Mouse (Mus musculus) right cerebral cortex, adult 18-20 months (tissue): ENCODE data around the gene Olfr1199.

Source experiments
- DNase-seq: peaks from one replicate; pipeline ENCODE4 v3.0.0; 2022; ENCODE audit warnings: mixed read lengths

The Olfr1199 gene

GRCm38 (mm10) chr2:88760369-88760768, at the start of gene Olfr1199:
TSS of gene Olfr1199 (minus strand) at chr2:88760469.
- no peak for DNase-seq

- DNase-seq: no peak
Observed at GRCm38 (mm10) chr2:88792736-88793135, 32.5 kb upstream of the Olfr1199 start, which contains the start of gene Olfr1201. TSS of gene Olfr1201 (plus strand) at chr2:88793036.

DNA sequence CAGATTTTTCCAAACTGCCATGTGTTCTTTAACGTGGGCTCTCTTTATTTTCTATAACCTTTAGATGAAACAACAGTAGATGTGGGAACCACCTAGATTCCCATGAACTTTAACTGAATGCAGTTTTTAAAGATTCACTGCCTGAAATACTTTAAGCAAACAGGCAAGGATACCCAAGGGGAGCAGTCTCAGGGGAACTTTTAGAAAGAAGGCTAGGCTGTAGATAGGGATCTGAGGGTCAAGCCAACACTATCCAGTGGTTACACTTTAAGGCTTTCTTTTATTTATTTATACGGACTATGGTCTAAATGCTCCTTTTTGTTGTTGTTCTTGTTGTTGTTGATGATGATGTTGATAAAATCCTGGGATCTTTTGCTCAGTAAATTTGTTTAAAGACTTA, 10.1 kb upstream of the Olfr1199 start, which contains the start of gene Olfr1200:
Gene Olfr1200, minus strand, starts transcription at position 101 of the 400 bp plus-strand sequence.
- DNase-seq: no peak

DNA sequence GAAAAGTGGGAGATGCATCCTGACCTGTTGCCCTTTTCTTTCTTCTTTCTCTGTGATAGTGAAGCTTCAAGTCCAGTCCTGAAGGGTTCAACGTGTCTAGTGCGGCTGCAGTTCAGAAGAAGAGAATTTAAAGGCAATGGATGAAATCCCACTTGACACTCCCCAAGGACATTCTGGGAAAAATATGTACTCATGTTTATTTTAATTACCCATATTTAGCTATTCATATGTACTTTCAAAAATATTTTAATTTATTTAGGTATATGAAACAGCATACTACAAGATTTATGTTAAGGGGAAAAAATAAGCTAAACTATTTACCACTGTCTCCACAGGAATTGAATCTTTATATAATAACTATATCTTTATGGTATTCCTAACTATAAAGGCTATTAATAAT, 9.0 kb downstream of the Olfr1199 start, which contains the start of gene Olfr1198:
Gene Olfr1198, minus strand, starts transcription at position 101 of the 400 bp plus-strand sequence.
- no peak for DNase-seq

DNA sequence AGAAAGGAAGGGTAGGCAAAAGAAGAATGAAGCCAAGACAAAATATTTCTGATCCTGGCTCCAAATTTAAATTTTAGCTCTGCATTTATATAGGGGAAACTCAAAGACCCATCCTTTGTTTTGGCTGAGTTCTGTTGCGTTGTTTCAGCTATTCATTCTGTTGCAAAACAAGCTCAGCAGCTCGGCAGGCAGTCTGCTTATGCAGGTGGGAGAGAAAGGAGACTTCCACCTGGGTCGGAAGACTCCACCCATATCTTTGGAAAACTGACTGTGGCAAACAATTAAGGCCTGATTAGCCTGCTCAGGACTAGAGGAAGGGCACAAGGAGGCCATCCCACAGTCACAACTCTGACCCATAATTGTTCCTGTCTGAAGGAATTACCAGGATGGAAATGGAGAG, 16.9 kb downstream of the Olfr1199 start:
- DNase-seq: no peak

DNA sequence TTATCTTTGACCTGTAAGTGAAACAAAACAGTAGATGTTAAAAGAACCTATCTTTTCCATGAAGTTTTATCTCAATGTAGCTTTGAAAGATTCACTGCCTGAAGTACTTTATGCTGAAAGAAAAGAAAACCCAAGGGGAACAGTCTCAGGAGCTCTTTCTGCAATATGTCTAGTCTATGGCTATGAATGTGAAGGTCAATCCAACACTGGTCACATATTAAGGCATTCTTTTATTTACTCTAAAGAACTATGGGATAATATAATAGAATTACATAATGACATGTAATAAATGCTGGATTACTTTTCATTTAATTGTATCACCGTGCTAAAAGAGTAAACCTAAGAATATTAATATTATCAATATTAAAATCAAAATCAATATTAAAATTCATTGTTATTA, 28.0 kb downstream of the Olfr1199 start, which contains the start of gene Olfr1197:
Gene Olfr1197, minus strand, starts transcription at position 101 of the 400 bp plus-strand sequence.
- no peak for DNase-seq

- no peak for DNase-seq
Observed at GRCm38 (mm10) chr2:88704497-88704896, 55.8 kb downstream of the Olfr1199 start, which contains the start of gene Olfr1196. TSS of gene Olfr1196 (minus strand) at chr2:88704597.
